Mouse (Mus musculus): ENCODE measurements around the gene Guk1. TPM values are rescaled to one million over a fixed set of nuclear protein-coding genes. Genes with fewer than 3 reads are reported as not detected.

The Guk1 gene
- 181 and 201 TPM in 2 replicates for polyA plus RNA-seq (2015; fragmentation: Nextera tagmentation; extraction: Ambion mirVana)

DNA sequence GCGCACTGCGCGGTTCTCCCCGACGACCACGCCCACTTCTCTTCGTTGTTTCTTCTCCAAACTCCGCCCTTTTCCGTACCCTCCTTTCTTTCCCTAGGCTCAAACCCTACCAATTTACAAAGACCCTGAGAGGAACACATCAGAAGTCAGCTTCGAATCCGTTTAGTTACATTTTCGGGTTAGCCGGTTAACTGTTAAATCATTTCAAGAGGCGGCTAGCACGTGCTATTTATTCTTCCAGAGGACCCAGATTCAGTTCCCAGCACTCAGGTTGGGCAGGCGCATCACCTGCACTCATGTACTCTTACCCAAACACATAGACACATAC is at the start of gene Guk1:
TSS of gene Guk1 (minus strand) at position 154 of the 328 bp plus-strand sequence.
- 4% methylated on average over 16 of the region's 16 CpGs for WGBS
- peak within 1 kb of the TSS; percentile 82 for H3K9ac ChIP-seq (replicated peaks; ENCODE audit: low read depth, low read length)
- peak within 1 kb of the TSS; percentile 76 for H3K4me2 ChIP-seq (ENCODE audit: low read length)
- H3K4me1 ChIP-seq (replicated peaks; ENCODE audit: control insufficient read depth, insufficient read depth, low read length) = peaks cover 16% of the 10 kb centered on the region
- H3K27me3 ChIP-seq (replicated peaks; ENCODE audit: control insufficient read depth, insufficient read depth, low read length) = no peaks in the 10 kb centered on the region; the same call in 1 of the 2 replicates
- H3K36me3 ChIP-seq (ENCODE audit: control insufficient read depth, insufficient read depth) = no peaks in the 10 kb centered on the region
- ATAC-seq = peak; percentile 6; the same call in 1 of the 2 replicates
- H3K27ac ChIP-seq (ENCODE audit: low read length) = peak within 1 kb of the TSS; percentile 93
- peak within 1 kb of the TSS; percentile 75 for H3K4me3 ChIP-seq (replicated peaks; ENCODE audit: low read length)
- H3K9me3 ChIP-seq (ENCODE audit: control insufficient read depth, low read length) = no peaks in the 10 kb centered on the region

DNA sequence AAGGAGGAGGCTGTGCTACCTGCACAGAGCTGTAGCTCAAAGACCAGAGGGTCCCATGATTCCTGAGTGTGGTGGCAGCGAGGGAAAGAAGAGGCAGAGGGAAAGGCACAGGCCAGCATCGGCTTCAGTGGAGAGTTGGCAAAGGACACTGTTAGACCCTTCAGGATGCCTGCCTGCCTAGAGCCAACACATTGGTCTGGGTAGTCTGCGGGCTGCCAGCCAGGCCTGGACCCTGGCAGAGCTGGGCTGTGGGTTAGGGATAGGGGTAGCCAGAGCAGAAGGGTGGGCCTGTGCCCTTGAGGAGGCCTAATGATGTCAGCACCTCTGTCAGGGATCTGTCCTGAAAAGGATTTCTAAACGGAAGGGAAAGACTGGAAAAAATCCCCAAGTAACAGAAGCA is 47.8 kb upstream of the Guk1 start:
- H3K4me1 ChIP-seq (replicated peaks; ENCODE audit: control insufficient read depth, insufficient read depth, low read length) = peaks cover 8% of the 10 kb centered on the region
- ATAC-seq = no peak
- no peak overlapping the region for H3K27ac ChIP-seq (ENCODE audit: low read length)
- whole genome bisulfite sequencing = 57% methylated on average over 4 of the region's 4 CpGs
- no peaks in the 10 kb centered on the region for H3K9me3 ChIP-seq (ENCODE audit: control insufficient read depth, low read length)
- no peak overlapping the region for H3K4me3 ChIP-seq (replicated peaks; ENCODE audit: low read length)
- no peak overlapping the region for H3K9ac ChIP-seq (replicated peaks; ENCODE audit: low read depth, low read length)
- H3K4me2 ChIP-seq (ENCODE audit: low read length) = no peak overlapping the region
- no peaks in the 10 kb centered on the region for H3K36me3 ChIP-seq (ENCODE audit: control insufficient read depth, insufficient read depth)
- no peaks in the 10 kb centered on the region for H3K27me3 ChIP-seq (replicated peaks; ENCODE audit: control insufficient read depth, insufficient read depth, low read length)

DNA sequence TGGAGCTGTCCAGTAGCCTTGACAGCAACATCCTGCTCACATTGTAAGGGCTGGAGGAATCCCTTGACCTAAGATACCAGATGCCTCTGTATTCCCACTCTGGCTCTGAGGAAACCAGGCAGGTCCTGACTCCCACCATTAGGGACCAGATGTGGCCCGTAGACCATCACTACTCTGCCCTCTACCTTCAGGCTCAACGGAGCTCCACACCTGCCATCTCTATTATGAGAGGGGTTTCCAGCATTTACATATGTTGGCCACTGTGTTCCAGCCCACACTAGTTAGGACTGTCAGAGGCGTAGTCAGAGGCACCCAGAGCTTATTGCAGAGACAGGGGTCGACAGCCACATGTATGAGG is 47.4 kb upstream of the Guk1 start:
- Histone ChIP-seq H3K9me3 (ENCODE audit: control insufficient read depth, low read length) (no peaks in the 10 kb centered on the region), H3K9ac (replicated peaks; ENCODE audit: low read depth, low read length) (no peak overlapping the region), H3K36me3 (ENCODE audit: control insufficient read depth, insufficient read depth) (no peaks in the 10 kb centered on the region), H3K4me2 (ENCODE audit: low read length) (no peak overlapping the region), H3K4me1 (replicated peaks; ENCODE audit: control insufficient read depth, insufficient read depth, low read length) (peaks cover 8% of the 10 kb centered on the region), H3K27me3 (replicated peaks; ENCODE audit: control insufficient read depth, insufficient read depth, low read length) (no peaks in the 10 kb centered on the region), H3K27ac (ENCODE audit: low read length) (no peak overlapping the region), H3K4me3 (replicated peaks; ENCODE audit: low read length) (no peak overlapping the region)
- 52% methylated on average over 4 of the region's 4 CpGs for WGBS
- no peak; the same call in 1 of the 2 replicates for ATAC-seq

DNA sequence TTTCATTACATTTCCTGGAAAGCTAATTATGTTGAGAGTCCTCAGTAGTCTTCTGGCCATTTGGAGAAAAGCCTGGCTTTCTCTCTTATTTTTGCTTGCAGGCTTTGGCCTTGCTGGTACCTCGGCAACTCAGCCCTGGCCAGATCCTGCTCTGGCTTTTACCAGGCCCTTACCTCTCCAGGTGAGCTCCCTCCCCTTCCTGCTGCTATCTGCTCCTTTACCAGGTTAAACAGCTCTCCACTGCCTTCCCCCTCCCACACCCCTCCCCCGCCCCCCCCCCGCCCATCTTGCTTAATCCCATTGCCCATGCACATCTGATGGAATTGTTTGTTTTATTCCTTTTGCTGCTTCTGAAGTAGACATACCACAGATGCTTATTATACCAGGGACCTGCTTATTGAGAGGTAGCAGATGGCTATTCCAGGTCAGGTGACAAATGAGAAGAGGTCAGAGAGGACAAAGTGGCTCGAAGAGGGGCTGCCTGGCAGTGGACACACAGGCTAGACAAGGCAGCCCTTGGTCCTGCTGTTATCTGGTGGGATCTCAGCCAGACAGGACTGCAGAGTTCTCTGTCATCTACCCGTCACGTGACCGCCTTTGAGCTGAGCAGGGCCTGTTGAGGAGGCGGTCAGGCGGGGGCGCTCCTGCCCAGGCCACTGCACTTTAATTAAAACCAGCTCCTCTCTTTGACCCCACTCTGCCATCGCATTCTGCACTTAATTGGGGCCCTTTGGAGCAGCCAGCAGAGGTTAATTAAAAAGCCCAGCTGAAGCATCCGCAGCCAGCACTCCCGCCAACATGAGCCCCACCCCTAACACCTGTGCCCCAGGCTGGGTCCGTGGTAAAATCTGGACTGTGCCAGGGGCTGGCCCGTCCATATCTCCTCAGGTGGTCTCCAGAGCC is 46.8 kb upstream of the Guk1 start:
- no peaks in the 10 kb centered on the region for H3K36me3 ChIP-seq (ENCODE audit: control insufficient read depth, insufficient read depth)
- WGBS = 5% methylated on average over 14 of the region's 15 CpGs
- H3K4me2 ChIP-seq (ENCODE audit: low read length) = no peak overlapping the region
- no peak overlapping the region for H3K27ac ChIP-seq (ENCODE audit: low read length)
- H3K9ac ChIP-seq (replicated peaks; ENCODE audit: low read depth, low read length) = no peak overlapping the region
- H3K4me1 ChIP-seq (replicated peaks; ENCODE audit: control insufficient read depth, insufficient read depth, low read length) = peaks cover 8% of the 10 kb centered on the region
- no peaks in the 10 kb centered on the region for H3K9me3 ChIP-seq (ENCODE audit: control insufficient read depth, low read length)
- H3K27me3 ChIP-seq (replicated peaks; ENCODE audit: control insufficient read depth, insufficient read depth, low read length) = no peaks in the 10 kb centered on the region
- H3K4me3 ChIP-seq (replicated peaks; ENCODE audit: low read length) = no peak overlapping the region
- ATAC-seq = peak; percentile 57; the same call in 1 of the 2 replicates

- no peak overlapping the region for H3K9ac ChIP-seq (replicated peaks; ENCODE audit: low read depth, low read length)
- H3K27me3 ChIP-seq (replicated peaks; ENCODE audit: control insufficient read depth, insufficient read depth, low read length) = no peaks in the 10 kb centered on the region
- no peak for ATAC-seq
- no peaks in the 10 kb centered on the region for H3K36me3 ChIP-seq (ENCODE audit: control insufficient read depth, insufficient read depth)
- no peak overlapping the region for H3K27ac ChIP-seq (ENCODE audit: low read length)
- 56% methylated on average over 2 of the region's 2 CpGs for WGBS
- peaks cover 4% of the 10 kb centered on the region; the same call in 1 of the 2 replicates for H3K4me1 ChIP-seq (replicated peaks; ENCODE audit: control insufficient read depth, insufficient read depth, low read length)
- no peak overlapping the region for H3K4me2 ChIP-seq (ENCODE audit: low read length)
- H3K9me3 ChIP-seq (ENCODE audit: control insufficient read depth, low read length) = no peaks in the 10 kb centered on the region
- no peak overlapping the region for H3K4me3 ChIP-seq (replicated peaks; ENCODE audit: low read length)
These were observed 40.8 kb upstream of the Guk1 start for GRCm38 (mm10) chr11:59232797-59233196.

GRCm38 (mm10) chr11:59230144-59230760 is 38.2 kb upstream of the Guk1 start:
- Histone ChIP-seq H3K9me3 (ENCODE audit: control insufficient read depth, low read length) (no peaks in the 10 kb centered on the region), H3K9ac (replicated peaks; ENCODE audit: low read depth, low read length) (no peak overlapping the region), H3K4me2 (ENCODE audit: low read length) (no peak overlapping the region), H3K27ac (ENCODE audit: low read length) (no peak overlapping the region), H3K27me3 (replicated peaks; ENCODE audit: control insufficient read depth, insufficient read depth, low read length) (no peaks in the 10 kb centered on the region), H3K4me1 (replicated peaks; ENCODE audit: control insufficient read depth, insufficient read depth, low read length) (peaks cover 25% of the 10 kb centered on the region), H3K36me3 (ENCODE audit: control insufficient read depth, insufficient read depth) (no peaks in the 10 kb centered on the region), H3K4me3 (replicated peaks; ENCODE audit: low read length) (no peak overlapping the region)
- no peak for ATAC-seq
- 9% methylated on average over 7 of the region's 7 CpGs for WGBS

DNA sequence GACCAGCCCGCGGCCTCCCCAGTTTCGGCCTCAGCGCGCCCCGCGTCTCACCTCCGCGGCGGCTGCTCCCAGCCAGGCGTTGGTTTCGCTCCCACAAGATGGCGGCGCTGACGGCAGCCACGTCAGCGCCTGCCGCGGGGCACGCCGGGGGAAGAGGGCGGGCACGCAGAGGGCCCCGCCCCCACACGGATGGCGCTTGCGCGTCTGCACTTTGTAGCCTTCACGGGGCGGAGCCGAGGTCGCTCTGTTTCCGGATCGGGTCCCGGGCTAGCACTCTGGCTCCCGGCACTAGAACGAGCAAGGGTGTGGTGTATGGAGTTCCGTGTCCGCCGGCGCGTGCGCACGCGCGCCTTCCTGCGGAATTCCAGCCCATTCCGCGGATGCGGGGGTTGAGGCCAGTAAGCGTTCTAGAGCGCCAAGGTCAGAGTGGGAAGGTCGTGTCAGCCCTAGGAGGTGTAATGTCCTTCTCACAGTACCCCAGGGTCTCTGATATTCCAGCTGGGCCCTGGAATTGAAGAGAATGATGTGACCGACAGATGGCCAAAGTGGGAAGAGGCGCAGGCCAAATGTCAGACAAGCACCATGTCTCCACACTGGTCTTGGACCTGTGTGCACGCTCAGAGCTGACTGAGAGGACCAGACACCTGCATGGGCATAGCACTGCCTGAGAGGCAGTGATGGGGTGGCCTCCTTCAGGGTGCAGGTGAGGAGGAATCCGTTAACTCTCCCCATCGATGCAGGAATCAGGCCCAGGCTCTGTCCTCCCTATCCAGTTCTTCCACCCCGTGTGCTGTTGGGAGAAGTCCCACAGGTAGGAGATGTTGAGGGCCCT is 36.3 kb upstream of the Guk1 start, which contains the start of gene Arf1:
TSS of gene Arf1 (minus strand) at position 149 of the 832 bp plus-strand sequence.
- Histone ChIP-seq H3K27me3 (replicated peaks; ENCODE audit: control insufficient read depth, insufficient read depth, low read length) (no peaks in the 10 kb centered on the region), H3K9ac (replicated peaks; ENCODE audit: low read depth, low read length) (peak within 1 kb of the TSS; percentile 97), H3K4me1 (replicated peaks; ENCODE audit: control insufficient read depth, insufficient read depth, low read length) (peaks cover 29% of the 10 kb centered on the region), H3K4me3 (replicated peaks; ENCODE audit: low read length) (peak within 1 kb of the TSS; percentile 100), H3K36me3 (ENCODE audit: control insufficient read depth, insufficient read depth) (no peaks in the 10 kb centered on the region), H3K27ac (ENCODE audit: low read length) (peak within 1 kb of the TSS; percentile 93), H3K9me3 (ENCODE audit: control insufficient read depth, low read length) (no peaks in the 10 kb centered on the region), H3K4me2 (ENCODE audit: low read length) (peak within 1 kb of the TSS; percentile 68)
- 5% methylated on average over 58 of the region's 59 CpGs for WGBS
- peak; percentile 97 for ATAC-seq

GRCm38 (mm10) chr11:59227604-59228121 is 35.7 kb upstream of the Guk1 start:
- Histone ChIP-seq H3K36me3 (ENCODE audit: control insufficient read depth, insufficient read depth) (no peaks in the 10 kb centered on the region), H3K4me3 (replicated peaks; ENCODE audit: low read length) (peak overlapping the region; percentile 100), H3K27ac (ENCODE audit: low read length) (peak overlapping the region; percentile 93), H3K4me2 (ENCODE audit: low read length) (peak overlapping the region; percentile 68), H3K9me3 (ENCODE audit: control insufficient read depth, low read length) (no peaks in the 10 kb centered on the region), H3K9ac (replicated peaks; ENCODE audit: low read depth, low read length) (peak overlapping the region; percentile 97), H3K4me1 (replicated peaks; ENCODE audit: control insufficient read depth, insufficient read depth, low read length) (peaks cover 29% of the 10 kb centered on the region), H3K27me3 (replicated peaks; ENCODE audit: control insufficient read depth, insufficient read depth, low read length) (no peaks in the 10 kb centered on the region)
- WGBS = under 1% methylated on average over 36 of the region's 51 CpGs
- ATAC-seq = peak; percentile 67
